Mouse (Mus musculus): ENCODE data around the gene Acer2. TPM values are rescaled to one million over a fixed set of nuclear protein-coding genes. Genes with fewer than 3 reads are reported as not detected.

The Acer2 gene
- polyA plus RNA-seq, 1 experiment from 2014 or later, result 18.1 TPM

DNA sequence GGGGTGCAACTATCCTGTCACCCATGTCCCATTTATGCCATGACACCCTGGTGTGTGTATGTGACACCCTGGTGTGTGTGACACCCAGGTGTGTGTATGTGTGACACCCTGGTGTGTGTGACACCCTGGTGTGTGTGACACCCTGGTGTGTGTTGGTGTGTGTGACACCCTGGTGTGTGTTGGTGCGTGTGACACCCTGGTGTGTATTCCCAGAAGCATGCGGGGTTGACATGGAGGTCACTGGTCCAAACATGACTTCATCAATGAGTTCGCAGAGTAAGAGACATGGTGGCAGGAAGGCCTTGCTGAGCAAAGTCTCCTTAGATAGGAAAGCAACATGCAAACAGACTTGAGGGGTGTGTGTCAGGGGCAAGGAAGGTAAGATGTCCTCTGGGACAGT is 52.8 kb downstream of the Acer2 start:
- no peak overlapping the region for H3K4me3 ChIP-seq
- no peak overlapping the region for H3K4me2 ChIP-seq
- no peaks in the 10 kb centered on the region for H3K9me3 ChIP-seq
- ATAC-seq (ENCODE audit: insufficient number of reproducible peaks, insufficient read depth, low FRiP score, low TSS enrichment, low read depth), result no peak
- H3K36me3 ChIP-seq, result peaks cover 2% of the 10 kb centered on the region; the same call in 1 of the 2 replicates
- H3K27ac ChIP-seq, result no peak overlapping the region
- no peaks in the 10 kb centered on the region for H3K27me3 ChIP-seq
- no peak overlapping the region for H3K9ac ChIP-seq
- H3K4me1 ChIP-seq, result no peaks in the 10 kb centered on the region
- 92% methylated on average over 3 of the region's 3 CpGs for WGBS

DNA sequence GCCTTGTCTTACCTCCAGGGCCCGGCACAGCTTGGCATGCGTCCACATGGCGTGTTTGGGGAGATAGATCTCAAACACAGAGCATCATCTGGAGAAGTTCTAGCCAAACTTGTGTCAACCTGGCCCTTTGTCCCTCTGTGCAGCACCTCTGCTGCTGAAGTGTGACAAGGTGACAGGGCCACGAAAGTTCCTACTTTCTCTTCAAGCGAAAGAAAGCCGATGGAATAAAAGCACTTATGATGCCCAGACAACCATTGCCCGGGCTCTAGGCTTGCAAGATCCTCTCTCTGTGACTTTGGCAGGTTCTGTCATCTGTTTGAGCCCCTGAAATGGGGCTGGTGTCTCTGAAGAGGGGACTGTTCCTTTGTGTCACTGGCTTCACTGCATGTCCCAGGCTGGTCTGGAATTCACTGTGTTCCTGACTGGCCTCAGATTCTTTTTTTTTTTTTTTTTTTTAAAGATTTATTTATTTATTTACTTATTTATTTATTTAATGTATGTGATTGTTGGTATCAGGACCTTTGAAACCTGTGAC is 56.0 kb downstream of the Acer2 start:
- no peaks in the 10 kb centered on the region for H3K27me3 ChIP-seq
- peak overlapping the region; percentile 69 for H3K4me2 ChIP-seq

DNA sequence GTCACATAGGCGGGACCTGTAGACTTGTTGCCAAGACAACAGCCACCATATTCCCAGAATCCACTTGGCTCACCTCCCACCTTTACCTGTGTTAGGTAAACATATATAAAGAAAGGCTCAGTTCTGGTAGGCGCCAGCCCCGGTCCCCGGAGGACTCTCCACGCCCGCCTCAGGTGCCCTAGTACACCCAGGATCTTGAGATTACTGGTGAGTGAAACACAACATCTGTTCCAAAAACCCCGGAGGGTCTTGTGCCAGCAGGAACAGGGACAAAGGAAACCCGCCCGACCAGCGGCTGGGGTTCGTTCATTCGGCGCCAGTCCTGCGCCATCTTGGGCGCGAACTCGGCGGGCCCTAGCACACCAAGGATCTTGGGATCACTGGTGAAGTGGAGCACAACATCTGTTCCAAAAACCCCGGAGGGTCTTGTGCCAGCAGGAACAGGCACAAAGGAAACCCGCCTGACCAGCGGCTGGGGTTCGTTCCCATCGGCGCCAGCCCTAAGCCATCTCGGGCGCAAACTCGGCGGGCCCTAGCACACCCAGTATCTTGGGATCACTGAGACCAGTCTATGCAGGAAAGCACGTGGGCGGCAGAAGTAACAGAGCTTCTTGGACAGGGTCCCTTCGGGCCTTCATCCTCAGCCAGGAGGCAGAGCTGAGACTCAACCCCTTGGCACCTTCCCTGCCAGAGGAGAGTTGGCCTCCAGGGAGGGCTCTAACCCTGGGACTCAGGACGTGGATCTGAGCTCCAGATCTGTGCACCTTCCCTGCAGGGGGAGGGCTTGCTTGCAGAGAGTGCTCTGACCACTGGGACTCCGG is 56.6 kb downstream of the Acer2 start:
- Histone ChIP-seq H3K9ac (peak overlapping the region; percentile 81), H3K27ac (peak overlapping the region; percentile 73), H3K4me2 (peak overlapping the region; percentile 69), H3K9me3 (no peaks in the 10 kb centered on the region), H3K36me3 (peaks cover 15% of the 10 kb centered on the region), H3K4me3 (peak overlapping the region; percentile 53), H3K27me3 (no peaks in the 10 kb centered on the region), H3K4me1 (no peaks in the 10 kb centered on the region)
- ATAC-seq (ENCODE audit: insufficient number of reproducible peaks, insufficient read depth, low FRiP score, low TSS enrichment, low read depth), result peak; percentile 63
- 3% methylated on average over 33 of the region's 33 CpGs for WGBS

More for the DNA sequence above, 56.0 kb downstream of the Acer2 start:
- peak overlapping the region; percentile 53 for H3K4me3 ChIP-seq
- ATAC-seq (ENCODE audit: insufficient number of reproducible peaks, insufficient read depth, low FRiP score, low TSS enrichment, low read depth), result no peak
- no peaks in the 10 kb centered on the region for H3K4me1 ChIP-seq
- no peaks in the 10 kb centered on the region for H3K9me3 ChIP-seq
- no peak overlapping the region for H3K9ac ChIP-seq
- peaks cover 15% of the 10 kb centered on the region for H3K36me3 ChIP-seq
- WGBS, result 83% methylated on average over 7 of the region's 7 CpGs
- no peak overlapping the region for H3K27ac ChIP-seq

DNA sequence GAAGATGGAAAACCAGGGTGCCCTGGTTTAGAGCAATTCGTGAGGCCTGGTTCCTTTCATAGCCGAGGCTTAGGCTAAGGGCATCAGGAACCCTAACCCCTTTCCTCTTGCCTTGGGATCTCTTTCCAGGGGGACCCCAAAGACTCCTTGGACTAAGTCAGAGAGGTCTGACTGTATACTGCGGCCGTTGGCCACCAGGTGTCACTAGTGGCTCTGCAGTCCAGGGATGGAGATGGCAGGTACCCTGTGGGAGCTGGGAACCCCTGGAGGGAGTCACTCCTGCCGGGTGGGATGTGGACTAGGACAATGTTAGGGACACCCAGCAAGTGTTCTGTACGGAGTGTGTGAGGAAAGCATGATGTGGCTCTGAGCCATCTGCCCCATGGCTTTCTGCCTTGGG is 58.8 kb downstream of the Acer2 start:
- WGBS, result 81% methylated on average over 6 of the region's 6 CpGs
- Histone ChIP-seq H3K27me3 (no peaks in the 10 kb centered on the region), H3K9me3 (no peaks in the 10 kb centered on the region), H3K36me3 (peaks cover 15% of the 10 kb centered on the region), H3K4me3 (no peak overlapping the region), H3K9ac (no peak overlapping the region), H3K4me2 (no peak overlapping the region), H3K27ac (no peak overlapping the region), H3K4me1 (no peaks in the 10 kb centered on the region)
- no peak for ATAC-seq (ENCODE audit: insufficient number of reproducible peaks, insufficient read depth, low FRiP score, low TSS enrichment, low read depth)

DNA sequence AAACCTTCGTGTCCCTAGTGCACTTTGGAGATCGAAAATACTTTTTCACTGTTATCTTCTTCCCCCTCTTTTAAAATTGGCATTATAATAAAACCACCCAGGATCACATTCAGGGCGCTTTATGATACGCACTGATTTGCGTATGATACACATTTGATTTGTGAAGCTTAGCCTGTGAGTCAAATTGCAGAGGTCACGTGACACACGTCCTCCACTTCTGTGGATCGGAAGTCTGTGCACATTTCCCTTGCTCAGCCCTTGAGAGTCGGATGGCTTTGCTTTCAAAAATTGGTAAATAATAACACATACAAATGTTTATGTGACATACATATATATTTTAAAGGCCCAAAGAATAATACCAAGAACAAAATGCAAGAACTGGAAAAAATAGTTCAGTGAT is 62.0 kb downstream of the Acer2 start:
- H3K4me2 ChIP-seq, result no peak overlapping the region
- no peak overlapping the region for H3K27ac ChIP-seq
- H3K4me1 ChIP-seq, result no peaks in the 10 kb centered on the region
- H3K4me3 ChIP-seq, result no peak overlapping the region
- H3K9me3 ChIP-seq, result no peaks in the 10 kb centered on the region
- no peak overlapping the region for H3K9ac ChIP-seq
- 90% methylated on average over 9 of the region's 9 CpGs for WGBS
- H3K36me3 ChIP-seq, result peaks cover 15% of the 10 kb centered on the region
- no peaks in the 10 kb centered on the region for H3K27me3 ChIP-seq
- no peak for ATAC-seq (ENCODE audit: insufficient number of reproducible peaks, insufficient read depth, low FRiP score, low TSS enrichment, low read depth)

DNA sequence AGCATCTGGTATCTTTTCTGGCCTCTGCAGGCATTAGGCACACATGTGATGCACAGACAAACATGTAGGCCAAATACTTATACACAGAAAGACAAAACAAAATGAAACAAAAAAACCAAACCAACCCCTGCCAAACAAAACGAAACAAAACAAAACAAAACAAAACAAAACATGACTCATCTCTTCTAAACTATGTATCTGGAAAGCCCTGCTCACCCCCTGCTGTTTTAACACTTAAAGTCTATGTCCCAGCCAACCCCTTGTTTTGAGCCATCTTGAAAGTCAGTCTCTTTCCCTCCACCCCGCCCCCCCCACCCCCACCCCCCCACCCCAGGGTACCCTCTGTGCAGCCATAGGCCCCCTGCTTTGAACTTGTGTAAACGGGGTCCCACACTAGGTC is 62.5 kb downstream of the Acer2 start:
- Histone ChIP-seq H3K4me2 (no peak overlapping the region), H3K9ac (no peak overlapping the region), H3K27me3 (no peaks in the 10 kb centered on the region), H3K4me3 (no peak overlapping the region), H3K36me3 (peaks cover 15% of the 10 kb centered on the region), H3K27ac (no peak overlapping the region), H3K4me1 (no peaks in the 10 kb centered on the region), H3K9me3 (no peaks in the 10 kb centered on the region)
- no peak for ATAC-seq (ENCODE audit: insufficient number of reproducible peaks, insufficient read depth, low FRiP score, low TSS enrichment, low read depth)
- WGBS, result 60% methylated on average over 3 of the region's 3 CpGs

DNA sequence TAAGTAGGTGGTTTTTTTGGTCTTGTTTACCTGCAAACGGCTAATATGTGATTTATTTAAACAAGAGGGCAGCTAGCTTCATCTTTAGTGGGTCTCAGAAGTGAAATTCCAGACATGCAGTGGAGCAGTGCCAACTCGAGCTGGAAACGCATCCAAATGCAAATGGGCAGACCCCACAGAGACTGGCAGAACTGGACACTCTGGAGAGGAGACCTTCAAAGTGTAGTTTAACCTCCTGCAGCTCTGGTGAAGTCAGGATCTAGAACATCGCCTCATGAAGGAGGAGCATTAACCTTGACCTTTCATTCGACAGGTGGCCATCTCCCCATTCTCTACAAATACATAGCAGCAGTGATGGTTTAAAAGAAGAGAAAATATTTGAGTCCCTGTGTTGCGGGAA is 68.5 kb downstream of the Acer2 start:
- no peak for ATAC-seq (ENCODE audit: insufficient number of reproducible peaks, insufficient read depth, low FRiP score, low TSS enrichment, low read depth)
- H3K27ac ChIP-seq, result no peak overlapping the region
- H3K9me3 ChIP-seq, result no peaks in the 10 kb centered on the region
- no peaks in the 10 kb centered on the region for H3K36me3 ChIP-seq
- 85% methylated on average over 6 of the region's 6 CpGs for WGBS
- no peaks in the 10 kb centered on the region for H3K4me1 ChIP-seq
- H3K27me3 ChIP-seq, result no peaks in the 10 kb centered on the region
- no peak overlapping the region for H3K4me3 ChIP-seq
- no peak overlapping the region for H3K9ac ChIP-seq
- H3K4me2 ChIP-seq, result no peak overlapping the region

DNA sequence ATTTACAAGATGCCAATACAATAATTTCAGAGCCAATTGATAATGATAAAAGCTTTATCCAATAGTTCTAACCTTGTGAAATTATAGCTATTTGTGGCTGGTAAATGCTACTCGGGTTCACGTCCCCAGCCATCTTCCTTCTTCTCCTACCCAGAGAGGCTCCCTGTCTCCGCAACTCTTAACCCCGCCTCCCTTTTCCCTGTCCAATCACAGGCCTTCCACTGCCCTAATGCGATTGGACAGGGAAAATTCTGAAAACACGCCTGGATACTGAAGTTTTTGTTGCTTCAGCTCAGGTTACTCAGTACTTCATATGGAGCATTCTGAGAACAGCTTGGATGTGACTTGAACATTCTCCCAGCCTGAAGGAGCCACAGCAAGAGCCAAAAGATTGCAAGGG is 69.1 kb downstream of the Acer2 start:
- no peaks in the 10 kb centered on the region for H3K4me1 ChIP-seq
- no peak overlapping the region for H3K4me3 ChIP-seq
- H3K9ac ChIP-seq, result no peak overlapping the region
- H3K9me3 ChIP-seq, result no peaks in the 10 kb centered on the region
- H3K27me3 ChIP-seq, result no peaks in the 10 kb centered on the region
- H3K4me2 ChIP-seq, result no peak overlapping the region
- H3K27ac ChIP-seq, result no peak overlapping the region
- no peak for ATAC-seq (ENCODE audit: insufficient number of reproducible peaks, insufficient read depth, low FRiP score, low TSS enrichment, low read depth)
- 44% methylated on average over 6 of the region's 6 CpGs for WGBS
- no peaks in the 10 kb centered on the region for H3K36me3 ChIP-seq

DNA sequence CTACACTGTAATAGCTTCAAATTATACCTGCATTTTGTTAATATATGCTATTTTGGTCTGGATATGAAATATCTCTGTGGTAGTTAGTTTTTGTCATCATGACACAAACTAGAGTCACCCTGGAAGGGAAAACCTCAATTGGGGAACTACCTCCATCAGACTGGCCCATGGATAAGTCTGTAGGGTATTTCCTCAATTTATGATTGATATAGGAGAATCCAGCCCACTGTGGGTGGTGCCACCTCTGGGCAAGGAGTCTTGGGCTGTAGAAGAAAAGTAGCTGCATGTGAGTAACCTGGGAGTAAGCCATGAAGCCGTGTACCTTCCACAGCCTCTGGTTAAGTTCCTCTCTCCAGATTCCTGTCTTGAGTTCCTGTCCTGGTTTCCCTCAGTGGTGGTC is 74.6 kb downstream of the Acer2 start:
- ATAC-seq (ENCODE audit: insufficient number of reproducible peaks, insufficient read depth, low FRiP score, low TSS enrichment, low read depth), result no peak
- Histone ChIP-seq H3K4me2 (no peak overlapping the region), H3K9me3 (no peaks in the 10 kb centered on the region), H3K4me1 (no peaks in the 10 kb centered on the region), H3K27me3 (no peaks in the 10 kb centered on the region), H3K27ac (no peak overlapping the region), H3K4me3 (no peak overlapping the region), H3K9ac (no peak overlapping the region), H3K36me3 (no peaks in the 10 kb centered on the region)
- WGBS, result 82% methylated on average over 1 of the region's 1 CpGs

DNA sequence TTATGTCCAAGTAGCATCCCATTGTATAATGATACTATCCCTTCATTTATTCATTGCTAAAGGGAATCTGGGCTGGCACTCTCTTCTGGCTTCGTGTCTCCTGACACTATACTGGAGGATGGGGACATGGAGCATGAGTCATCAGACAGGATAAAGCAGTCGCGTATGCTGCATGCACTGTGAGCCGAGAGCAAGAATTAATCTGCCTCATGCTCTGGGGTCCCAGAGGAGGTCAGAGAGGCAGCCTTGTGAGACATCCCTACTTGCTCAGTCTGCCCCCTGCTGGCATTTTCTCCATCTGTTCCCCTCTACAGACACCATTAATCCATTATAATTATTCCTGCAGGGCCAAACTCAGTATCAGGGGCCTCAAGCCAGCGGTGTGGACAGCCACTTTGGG is 79.3 kb downstream of the Acer2 start:
- Histone ChIP-seq H3K4me2 (no peak overlapping the region), H3K4me1 (peaks cover 5% of the 10 kb centered on the region; the same call in 1 of the 2 replicates), H3K27me3 (no peaks in the 10 kb centered on the region), H3K36me3 (no peaks in the 10 kb centered on the region), H3K27ac (no peak overlapping the region), H3K4me3 (no peak overlapping the region), H3K9me3 (no peaks in the 10 kb centered on the region), H3K9ac (no peak overlapping the region)
- 55% methylated on average over 5 of the region's 5 CpGs for WGBS
- no peak for ATAC-seq (ENCODE audit: insufficient number of reproducible peaks, insufficient read depth, low FRiP score, low TSS enrichment, low read depth)

DNA sequence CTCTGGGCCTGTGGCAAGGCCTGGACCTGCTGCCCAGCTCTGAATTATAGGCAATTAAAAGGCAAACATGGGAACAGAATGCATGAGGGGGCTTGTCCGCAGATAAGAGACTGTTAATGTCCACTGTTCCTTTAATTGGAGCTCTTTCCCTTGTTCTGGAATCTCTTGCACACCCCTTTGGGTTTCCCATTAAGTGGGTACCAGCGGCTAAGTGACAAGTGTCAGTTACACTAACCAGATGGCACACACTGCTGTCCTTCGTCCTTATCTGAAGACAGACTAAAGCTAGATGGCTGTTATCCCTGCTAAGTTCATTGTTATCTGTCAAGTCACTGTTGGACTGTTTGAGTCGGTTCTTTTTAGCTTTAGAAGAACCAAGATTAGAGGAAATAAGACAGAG is 81.3 kb downstream of the Acer2 start:
- H3K4me3 ChIP-seq, result no peak overlapping the region
- H3K4me1 ChIP-seq, result peaks cover 5% of the 10 kb centered on the region; the same call in 1 of the 2 replicates
- no peaks in the 10 kb centered on the region for H3K9me3 ChIP-seq
- no peaks in the 10 kb centered on the region for H3K27me3 ChIP-seq
- H3K27ac ChIP-seq, result no peak overlapping the region
- H3K9ac ChIP-seq, result no peak overlapping the region
- ATAC-seq (ENCODE audit: insufficient number of reproducible peaks, insufficient read depth, low FRiP score, low TSS enrichment, low read depth), result no peak
- 82% methylated on average over 4 of the region's 4 CpGs for WGBS
- H3K36me3 ChIP-seq, result no peaks in the 10 kb centered on the region
- H3K4me2 ChIP-seq, result no peak overlapping the region
